Mouse (Mus musculus) liver, embryonic 14.5 days (tissue): ENCODE measurements at regions not wholly inside any gene's neighbourhood (a gene's known extent, or its start where the extent isn't known, plus 50 kb on each side); places are given as distances from the start of the nearest gene placed in this dataset.

Experiments used
- CTCF ChIP-seq: IDR thresholded peaks from 2 replicates; pipeline ENCODE4 v1.5.1; 2016; ENCODE audit warnings: antibody characterized with exemption, low read depth, control low read depth
- EP300 ChIP-seq: IDR thresholded peaks from 2 replicates; pipeline ENCODE4 v1.6.1; 2016; ENCODE audit warnings: antibody characterized with exemption, low read depth

GRCm38 (mm10) chr3:150151152-150151822 lies 1160.9 kb upstream of the Adgrl2 start:
- TF ChIP-seq CTCF: no peak
- TF ChIP-seq EP300: no peak
